Mouse (Mus musculus) cerebellum, adult 2 months (tissue): Measurements from ENCODE around the gene 2200002J24Rik. TPM values are rescaled to one million over a fixed set of nuclear protein-coding genes. Genes with fewer than 3 reads are reported as not detected.

Source experiments
- DNase-seq, 2 experiments: peaks; one replicate each; pipeline ENCODE4 v3.0.0; 2021
- H3K27ac ChIP-seq: fragments of 200-500 bp; 2 replicates; pipeline ENCODE4 v1.5.1; 2012; ENCODE audit warnings: low read length, control low read depth, inconsistent platforms; ENCODE audit not compliant: insufficient read depth
- H3K27me3 ChIP-seq: fragments of 200-500 bp; 2 replicates; pipeline ENCODE4 v1.6.1; 2012; ENCODE audit warnings: inconsistent platforms, mild to moderate bottlenecking, low read length, moderate library complexity; ENCODE audit not compliant: control insufficient read depth, insufficient read depth
- H3K4me1 ChIP-seq: fragments of 200-500 bp; 2 replicates; pipeline ENCODE4 v1.6.1; 2011; ENCODE audit warnings: low read length; ENCODE audit not compliant: control insufficient read depth, insufficient read depth
- H3K4me3 ChIP-seq: fragments of 200-500 bp; replicated peaks from 2 replicates; pipeline ENCODE3; 2011; ENCODE audit warnings: mild to moderate bottlenecking, low read depth, low read length, control low read depth; ENCODE audit not compliant: insufficient read depth
- CTCF ChIP-seq: fragments of 200-500 bp; IDR thresholded peaks from 2 replicates; pipeline ENCODE4 v1.5.1; 2011; ENCODE audit warnings: low read depth, mild to moderate bottlenecking, control low read depth, low read length, moderate library complexity, borderline replicate concordance; ENCODE audit not compliant: insufficient read depth
- POLR2A ChIP-seq: fragments of 200-500 bp; IDR thresholded peaks from 2 replicates; pipeline ENCODE4 v1.6.1; 2011; ENCODE audit warnings: low read length, control low read depth, borderline replicate concordance; ENCODE audit not compliant: insufficient read depth
- WGBS: fragments of 180-500 bp; shearing (Covaris S2); methylation state at CpG from one replicate; pipeline ENCODE4 v1.1.7; 2018; 5-methylcytosine and 5-hydroxymethylcytosine counted together
- polyA plus RNA-seq: library from polyadenylated mRNA; depleted of rRNA; stranded (reverse); fragments of >200 nt; gene quantifications from 2 replicates; pipeline ENCODE4 v1.2.3, GENCODE M21; 2012

The 2200002J24Rik gene
- polyA plus RNA-seq, 1 experiment, result not detected

GRCm38 (mm10) chr7:30681897-30682296 is 16.8 kb upstream of the 2200002J24Rik start:
- Histone ChIP-seq H3K4me1 (no peaks in the 10 kb centered on the region), H3K27ac (no peak overlapping the region), H3K4me3 (no peak overlapping the region), H3K27me3 (no peaks in the 10 kb centered on the region)
- TF ChIP-seq CTCF, result no peak
- TF ChIP-seq POLR2A, result no peak
- no peak for DNase-seq
- WGBS, result 38% methylated on average over 5 of the region's 5 CpGs

GRCm38 (mm10) chr7:30683425-30683824 is 15.3 kb upstream of the 2200002J24Rik start:
- H3K27ac ChIP-seq, result no peak overlapping the region
- H3K4me1 ChIP-seq, result no peaks in the 10 kb centered on the region
- H3K4me3 ChIP-seq, result no peak overlapping the region
- TF ChIP-seq POLR2A (no peak), CTCF (no peak)
- 87% methylated on average over 2 of the region's 2 CpGs for WGBS
- DNase-seq, result no peak
- H3K27me3 ChIP-seq, result no peaks in the 10 kb centered on the region

DNA sequence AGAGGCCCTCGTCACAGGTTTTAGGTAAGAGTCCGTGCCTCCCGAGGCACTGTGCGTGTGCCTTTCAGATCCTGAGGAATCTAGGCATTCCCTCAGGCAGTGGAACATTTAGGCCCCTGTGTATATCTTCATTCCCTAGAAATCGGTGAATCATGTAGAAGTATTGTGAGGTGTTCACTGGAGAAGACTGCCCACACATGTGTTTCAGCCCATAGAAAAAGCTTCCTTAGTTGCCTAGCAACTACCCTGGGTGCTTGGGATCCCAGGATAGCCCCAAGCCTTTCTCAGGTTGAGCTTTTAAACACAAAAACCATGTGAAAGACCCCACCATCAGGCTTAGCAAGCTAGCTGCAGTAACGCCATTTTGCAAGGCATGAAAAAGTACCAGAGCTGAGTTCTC is 10.4 kb upstream of the 2200002J24Rik start:
- Histone ChIP-seq H3K27me3 (no peaks in the 10 kb centered on the region), H3K4me1 (no peaks in the 10 kb centered on the region), H3K27ac (no peak overlapping the region), H3K4me3 (no peak overlapping the region)
- 75% methylated on average over 6 of the region's 6 CpGs for WGBS
- TF ChIP-seq POLR2A, result no peak
- no peak for TF ChIP-seq CTCF
- no peak for DNase-seq

- Histone ChIP-seq H3K27me3 (no peaks in the 10 kb centered on the region), H3K27ac (no peak overlapping the region), H3K4me1 (no peaks in the 10 kb centered on the region), H3K4me3 (no peak overlapping the region)
- 65% methylated on average over 5 of the region's 5 CpGs for WGBS
- DNase-seq, result no peak
- TF ChIP-seq POLR2A (no peak), CTCF (no peak)
Measured at GRCm38 (mm10) chr7:30698101-30698500, 625 bp upstream of the 2200002J24Rik start.

GRCm38 (mm10) chr7:30706214-30706882 is 7.6 kb downstream of the 2200002J24Rik start:
- Histone ChIP-seq H3K27ac (no peak overlapping the region), H3K27me3 (no peaks in the 10 kb centered on the region), H3K4me1 (no peaks in the 10 kb centered on the region), H3K4me3 (no peak overlapping the region)
- TF ChIP-seq POLR2A, result no peak
- TF ChIP-seq CTCF, result no peak
- 76% methylated on average over 8 of the region's 8 CpGs for WGBS
- DNase-seq, result no peak

GRCm38 (mm10) chr7:30707441-30707840 is 8.7 kb downstream of the 2200002J24Rik start:
- H3K27ac ChIP-seq, result no peak overlapping the region
- H3K4me3 ChIP-seq, result no peak overlapping the region
- DNase-seq, result no peak
- TF ChIP-seq CTCF (no peak), POLR2A (no peak)
- no peaks in the 10 kb centered on the region for H3K4me1 ChIP-seq
- WGBS, result 93% methylated on average over 1 of the region's 1 CpGs
- no peaks in the 10 kb centered on the region for H3K27me3 ChIP-seq

GRCm38 (mm10) chr7:30711942-30712341 is 13.2 kb downstream of the 2200002J24Rik start, which contains the start of gene Atp4a:
TSS of gene Atp4a (plus strand) at chr7:30712209.
- no peak for TF ChIP-seq POLR2A
- no peak for TF ChIP-seq CTCF
- Histone ChIP-seq H3K27me3 (no peaks in the 10 kb centered on the region), H3K4me3 (no peak within 1 kb of the TSS), H3K4me1 (no peaks in the 10 kb centered on the region; the same call in 1 of the 2 replicates), H3K27ac (no peak within 1 kb of the TSS)
- 60% methylated on average over 3 of the region's 3 CpGs for WGBS
- no peak for DNase-seq

DNA sequence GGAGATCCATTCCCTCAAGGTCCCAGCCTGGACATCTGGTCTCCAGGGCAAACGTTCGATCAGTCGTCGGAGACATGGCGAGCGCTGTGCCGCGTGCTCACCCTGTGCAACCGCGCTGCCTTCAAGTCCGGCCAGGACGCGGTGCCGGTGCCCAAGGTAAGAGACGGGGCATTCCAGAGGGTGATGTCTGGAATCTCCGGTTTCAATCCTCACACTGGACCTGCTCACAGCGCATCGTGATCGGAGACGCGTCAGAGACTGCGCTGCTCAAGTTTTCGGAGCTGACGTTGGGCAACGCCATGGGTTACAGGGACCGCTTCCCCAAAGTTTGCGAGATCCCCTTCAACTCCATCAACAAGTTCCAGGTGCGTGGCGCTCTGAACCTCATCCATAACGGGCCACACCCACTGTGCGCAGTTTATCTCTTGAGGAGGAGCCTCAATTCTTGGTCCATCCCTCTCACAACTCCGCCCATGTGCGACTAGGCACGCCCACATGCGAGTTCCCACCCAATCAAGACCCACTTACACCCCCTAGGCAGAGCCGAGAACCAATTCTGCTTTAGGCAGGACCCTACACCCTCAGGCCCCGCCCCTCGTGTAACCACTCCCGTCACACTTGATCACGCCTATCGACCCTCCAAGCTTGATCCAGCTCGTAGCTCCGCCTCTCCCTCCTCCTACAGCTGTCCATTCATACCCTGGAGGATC is 18.4 kb downstream of the 2200002J24Rik start:
- no peak for DNase-seq

More for the DNA sequence above, 18.4 kb downstream of the 2200002J24Rik start:
- no peak overlapping the region for H3K27ac ChIP-seq
- TF ChIP-seq CTCF (no peak), POLR2A (no peak)
- H3K4me1 ChIP-seq, result no peaks in the 10 kb centered on the region; the same call in 1 of the 2 replicates
- H3K4me3 ChIP-seq, result no peak overlapping the region
- no peaks in the 10 kb centered on the region for H3K27me3 ChIP-seq
- WGBS, result 1% methylated on average over 43 of the region's 43 CpGs
